Mouse (Mus musculus) kidney, adult 2 months (tissue): Measurements from ENCODE around the gene Rassf3. TPM values are rescaled to one million over a fixed set of nuclear protein-coding genes. Genes with fewer than 3 reads are reported as not detected.

Experiments
- DNase-seq: peaks from one replicate; pipeline ENCODE4 v3.0.0; 2021
- H3K27ac ChIP-seq: fragments of 200-500 bp; 2 replicates; pipeline ENCODE4 v1.5.1; 2012; ENCODE audit warnings: low read depth, low read length, control low read depth, inconsistent platforms; ENCODE audit not compliant: insufficient read depth
- H3K27me3 ChIP-seq: fragments of 200-500 bp; replicated peaks from 2 replicates; pipeline ENCODE4 v1.6.1; 2012; ENCODE audit warnings: mild to moderate bottlenecking, moderate library complexity, low read length, inconsistent platforms; ENCODE audit not compliant: control insufficient read depth, insufficient read depth
- H3K36me3 ChIP-seq: fragments of 200-500 bp; 2 replicates; pipeline ENCODE4 v1.6.1; 2012; ENCODE audit warnings: mild to moderate bottlenecking, moderate library complexity, low read length, inconsistent platforms; ENCODE audit not compliant: control insufficient read depth, insufficient read depth
- H3K4me1 ChIP-seq: fragments of 200-500 bp; 2 replicates; pipeline ENCODE4 v1.6.1; 2011; ENCODE audit warnings: low read length; ENCODE audit not compliant: control insufficient read depth, insufficient read depth
- H3K4me3 ChIP-seq: fragments of 200-500 bp; 2 replicates; pipeline ENCODE4 v1.5.1; 2011; ENCODE audit warnings: mild to moderate bottlenecking, low read depth, low read length, control low read depth; ENCODE audit not compliant: insufficient read depth
- CTCF ChIP-seq: fragments of 200-500 bp; conservative IDR thresholded peaks from 2 replicates; pipeline ENCODE4 v1.5.1; 2011; ENCODE audit warnings: low read depth, mild to moderate bottlenecking, control low read depth, low read length, moderate library complexity, mixed read lengths; ENCODE audit not compliant: insufficient read depth, insufficient read length
- POLR2A ChIP-seq: fragments of 200-500 bp; IDR thresholded peaks from one replicate; pipeline ENCODE4 v1.6.1; 2011; ENCODE audit warnings: low read depth, low read length, control low read depth
- WGBS: fragments of 180-500 bp; shearing (Covaris S2); methylation state at CpG from one replicate; pipeline ENCODE4 v1.1.7; 2018; 5-methylcytosine and 5-hydroxymethylcytosine counted together
- polyA plus RNA-seq: library from polyadenylated mRNA; depleted of rRNA; stranded (reverse); fragments of >200 nt; gene quantifications from 2 replicates; pipeline ENCODE4 v1.2.3, GENCODE M21; 2012

Rassf3 gene
- polyA plus RNA-seq, 1 experiment = 35.3 TPM

DNA sequence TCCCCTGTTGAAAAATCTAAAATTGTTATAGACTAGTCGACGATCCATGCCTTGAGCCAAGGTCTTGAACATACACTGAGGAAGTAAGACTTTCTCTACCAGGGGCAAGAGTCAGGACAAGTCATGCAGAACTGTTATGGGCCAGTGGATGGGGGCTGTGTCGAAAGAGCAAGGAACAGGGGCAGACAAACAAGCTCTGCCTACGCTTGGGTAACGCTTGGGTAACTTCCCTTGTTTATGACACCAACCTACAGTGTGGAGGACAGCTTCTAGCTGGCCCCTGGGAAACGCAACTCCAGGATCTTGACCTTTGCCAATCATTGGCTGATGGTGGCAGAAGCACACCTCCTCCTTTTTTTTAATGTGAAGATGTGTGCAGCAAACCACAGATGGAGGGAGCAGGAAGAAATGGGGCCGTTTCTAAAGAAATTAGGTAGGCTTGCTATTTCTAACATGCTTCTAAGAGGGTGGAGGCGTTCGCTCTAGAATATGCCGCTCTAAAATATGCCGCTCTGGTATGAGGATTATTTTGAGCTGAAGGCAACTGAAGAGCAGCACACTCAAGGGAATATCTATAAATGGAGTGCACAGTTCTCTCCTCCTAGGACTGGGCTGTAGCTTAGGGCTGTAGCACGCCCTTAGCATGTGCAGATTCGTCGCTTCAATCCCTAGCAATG lies 12.6 kb upstream of the Rassf3 start:
- peak overlapping the region; percentile 21; the same call in 1 of the 2 replicates for H3K4me3 ChIP-seq
- peak; percentile 92 for DNase-seq

GRCm38 (mm10) chr10:121487716-121488115 lies 11.6 kb upstream of the Rassf3 start:
- no peak for DNase-seq
- Histone ChIP-seq H3K27ac (peak overlapping the region; percentile 83; the same call in 1 of the 2 replicates), H3K27me3 (no peaks in the 10 kb centered on the region), H3K4me1 (peaks cover 11% of the 10 kb centered on the region; the same call in 1 of the 2 replicates), H3K4me3 (no peak overlapping the region), H3K36me3 (no peaks in the 10 kb centered on the region)
- TF ChIP-seq POLR2A (no peak), CTCF (no peak)
- WGBS = 83% methylated on average over 4 of the region's 4 CpGs

More for the DNA sequence above, 12.6 kb upstream of the Rassf3 start:
- H3K27ac ChIP-seq = peak overlapping the region; percentile 83
- peaks cover 15% of the 10 kb centered on the region; the same call in 1 of the 2 replicates for H3K4me1 ChIP-seq
- no peaks in the 10 kb centered on the region for H3K36me3 ChIP-seq
- TF ChIP-seq POLR2A (no peak), CTCF (no peak)
- H3K27me3 ChIP-seq = no peaks in the 10 kb centered on the region
- 39% methylated on average over 14 of the region's 14 CpGs for WGBS

GRCm38 (mm10) chr10:121486350-121486749 lies 10.2 kb upstream of the Rassf3 start:
- no peaks in the 10 kb centered on the region for H3K27me3 ChIP-seq
- TF ChIP-seq CTCF = no peak
- peaks cover 13% of the 10 kb centered on the region; the same call in 1 of the 2 replicates for H3K4me1 ChIP-seq
- H3K36me3 ChIP-seq = no peaks in the 10 kb centered on the region
- H3K27ac ChIP-seq = peak overlapping the region; percentile 60
- no peak overlapping the region for H3K4me3 ChIP-seq
- WGBS = 55% methylated on average over 9 of the region's 9 CpGs
- peak; percentile 92 for DNase-seq

GRCm38 (mm10) chr10:121483364-121483763 lies 7.2 kb upstream of the Rassf3 start:
- TF ChIP-seq POLR2A (no peak), CTCF (no peak)
- no peak for DNase-seq
- Histone ChIP-seq H3K27ac (no peak overlapping the region), H3K36me3 (no peaks in the 10 kb centered on the region), H3K4me1 (peaks cover 13% of the 10 kb centered on the region; the same call in 1 of the 2 replicates), H3K27me3 (no peaks in the 10 kb centered on the region), H3K4me3 (no peak overlapping the region)
- 84% methylated on average over 1 of the region's 1 CpGs for WGBS

- DNase-seq = peak; percentile 77
- Histone ChIP-seq H3K36me3 (no peaks in the 10 kb centered on the region), H3K27ac (peak overlapping the region; percentile 39; the same call in 1 of the 2 replicates), H3K4me1 (peaks cover 6% of the 10 kb centered on the region; the same call in 1 of the 2 replicates), H3K27me3 (no peaks in the 10 kb centered on the region), H3K4me3 (no peak overlapping the region)
- WGBS = 57% methylated on average over 10 of the region's 10 CpGs
- no peak for TF ChIP-seq POLR2A
- TF ChIP-seq CTCF = no peak
Observed at GRCm38 (mm10) chr10:121481141-121481540, 5.0 kb upstream of the Rassf3 start.

- 94% methylated on average over 1 of the region's 1 CpGs for WGBS
- TF ChIP-seq CTCF (no peak), POLR2A (no peak)
- no peak overlapping the region for H3K4me3 ChIP-seq
Observed at GRCm38 (mm10) chr10:121479987-121480386, 3.8 kb upstream of the Rassf3 start.

GRCm38 (mm10) chr10:121477433-121477832 lies 1.3 kb upstream of the Rassf3 start:
- WGBS = 57% methylated on average over 10 of the region's 10 CpGs
- no peaks in the 10 kb centered on the region for H3K36me3 ChIP-seq
- DNase-seq = no peak
- no peaks in the 10 kb centered on the region for H3K27me3 ChIP-seq
- H3K27ac ChIP-seq = no peak overlapping the region
- no peak for TF ChIP-seq CTCF
- TF ChIP-seq POLR2A = no peak
- H3K4me1 ChIP-seq = peaks cover 14% of the 10 kb centered on the region; the same call in 1 of the 2 replicates
- no peak overlapping the region for H3K4me3 ChIP-seq

More at GRCm38 (mm10) chr10:121479987-121480386, 3.8 kb upstream of the Rassf3 start:
- DNase-seq = no peak
- Histone ChIP-seq H3K36me3 (no peaks in the 10 kb centered on the region), H3K27ac (no peak overlapping the region), H3K27me3 (no peaks in the 10 kb centered on the region), H3K4me1 (peaks cover 3% of the 10 kb centered on the region; the same call in 1 of the 2 replicates)
